Mouse (Mus musculus): ENCODE data around the gene Tpsb2. TPM values are rescaled to one million over a fixed set of nuclear protein-coding genes. Genes with fewer than 3 reads are reported as not detected.

The Tpsb2 gene
- 0.26 TPM in 1 of 2 replicates, not detected in the other for polyA plus RNA-seq (2012; ENCODE audit: insufficient read depth, low replicate concordance)

GRCm38 (mm10) chr17:25366005-25366404, at the start of gene Tpsb2:
Gene Tpsb2, plus strand, starts transcription at chr17:25366305.
- Histone ChIP-seq H3K27me3 (replicated peaks) (peaks cover 57% of the 10 kb centered on the region), H3K36me3 (replicated peaks; ENCODE audit: low read length) (no peaks in the 10 kb centered on the region), H3K4me1 (no peaks in the 10 kb centered on the region), H3K9me3 (no peaks in the 10 kb centered on the region), H3K4me3 (replicated peaks) (no peak within 1 kb of the TSS)
- TF ChIP-seq GATA1 (IDR thresholded peaks at IDR 0.05; ENCODE audit: borderline replicate concordance, low read length) (no peak), FLI1 (IDR thresholded peaks at IDR 0.05; ENCODE audit: low read length) (no peak)

- no peak for TF ChIP-seq GATA1 (IDR thresholded peaks at IDR 0.05; ENCODE audit: borderline replicate concordance, low read length)
- TF ChIP-seq FLI1 (IDR thresholded peaks at IDR 0.05; ENCODE audit: low read length) = no peak
- Histone ChIP-seq H3K27me3 (replicated peaks) (peaks cover 73% of the 10 kb centered on the region), H3K9me3 (no peaks in the 10 kb centered on the region), H3K36me3 (replicated peaks; ENCODE audit: low read length) (no peaks in the 10 kb centered on the region), H3K4me3 (replicated peaks) (no peak within 1 kb of the TSS), H3K4me1 (no peaks in the 10 kb centered on the region)
Observed at GRCm38 (mm10) chr17:25318354-25318753, 47.8 kb upstream of the Tpsb2 start, which contains the start of gene Prss29. Gene Prss29, plus strand, starts transcription at chr17:25318654.

GRCm38 (mm10) chr17:25320819-25321218, 45.3 kb upstream of the Tpsb2 start:
- H3K4me1 ChIP-seq = no peaks in the 10 kb centered on the region
- peaks cover 65% of the 10 kb centered on the region for H3K27me3 ChIP-seq (replicated peaks)
- no peaks in the 10 kb centered on the region for H3K9me3 ChIP-seq
- no peak for TF ChIP-seq GATA1 (IDR thresholded peaks at IDR 0.05; ENCODE audit: borderline replicate concordance, low read length)
- no peak for TF ChIP-seq FLI1 (IDR thresholded peaks at IDR 0.05; ENCODE audit: low read length)
- H3K4me3 ChIP-seq (replicated peaks) = no peak overlapping the region
- H3K36me3 ChIP-seq (replicated peaks; ENCODE audit: low read length) = no peaks in the 10 kb centered on the region

GRCm38 (mm10) chr17:25322930-25323329, 43.2 kb upstream of the Tpsb2 start:
- no peak overlapping the region for H3K4me3 ChIP-seq (replicated peaks)
- no peaks in the 10 kb centered on the region for H3K36me3 ChIP-seq (replicated peaks; ENCODE audit: low read length)
- no peak for TF ChIP-seq GATA1 (IDR thresholded peaks at IDR 0.05; ENCODE audit: borderline replicate concordance, low read length)
- no peak for TF ChIP-seq FLI1 (IDR thresholded peaks at IDR 0.05; ENCODE audit: low read length)
- no peaks in the 10 kb centered on the region for H3K9me3 ChIP-seq
- no peaks in the 10 kb centered on the region for H3K4me1 ChIP-seq
- peaks cover 56% of the 10 kb centered on the region for H3K27me3 ChIP-seq (replicated peaks)

- H3K36me3 ChIP-seq (replicated peaks; ENCODE audit: low read length) = no peaks in the 10 kb centered on the region
- peaks cover 78% of the 10 kb centered on the region for H3K27me3 ChIP-seq (replicated peaks)
- no peak overlapping the region for H3K4me3 ChIP-seq (replicated peaks)
- TF ChIP-seq FLI1 (IDR thresholded peaks at IDR 0.05; ENCODE audit: low read length) (no peak), GATA1 (IDR thresholded peaks at IDR 0.05; ENCODE audit: borderline replicate concordance, low read length) (no peak)
- no peaks in the 10 kb centered on the region; the same call in 1 of the 2 replicates for H3K4me1 ChIP-seq
- peaks cover 3% of the 10 kb centered on the region; the same call in 1 of the 2 replicates for H3K9me3 ChIP-seq
Observed at GRCm38 (mm10) chr17:25332321-25332720, 33.8 kb upstream of the Tpsb2 start.

- H3K9me3 ChIP-seq = peaks cover 20% of the 10 kb centered on the region
- TF ChIP-seq GATA1 (IDR thresholded peaks at IDR 0.05; ENCODE audit: borderline replicate concordance, low read length) = no peak
- no peak for TF ChIP-seq FLI1 (IDR thresholded peaks at IDR 0.05; ENCODE audit: low read length)
- no peaks in the 10 kb centered on the region; the same call in 1 of the 2 replicates for H3K4me1 ChIP-seq
- H3K36me3 ChIP-seq (replicated peaks; ENCODE audit: low read length) = no peaks in the 10 kb centered on the region
- H3K4me3 ChIP-seq (replicated peaks) = no peak overlapping the region
- peaks cover 78% of the 10 kb centered on the region for H3K27me3 ChIP-seq (replicated peaks)
Observed at GRCm38 (mm10) chr17:25333943-25334342, 32.2 kb upstream of the Tpsb2 start.

- peaks cover 28% of the 10 kb centered on the region for H3K9me3 ChIP-seq
- no peaks in the 10 kb centered on the region for H3K36me3 ChIP-seq (replicated peaks; ENCODE audit: low read length)
- H3K4me1 ChIP-seq = no peaks in the 10 kb centered on the region
- TF ChIP-seq FLI1 (IDR thresholded peaks at IDR 0.05; ENCODE audit: low read length) (no peak), GATA1 (IDR thresholded peaks at IDR 0.05; ENCODE audit: borderline replicate concordance, low read length) (no peak)
- H3K27me3 ChIP-seq (replicated peaks) = peaks cover 57% of the 10 kb centered on the region
- H3K4me3 ChIP-seq (replicated peaks) = no peak overlapping the region
Observed at GRCm38 (mm10) chr17:25338218-25338617, 27.9 kb upstream of the Tpsb2 start.

- Histone ChIP-seq H3K36me3 (replicated peaks; ENCODE audit: low read length) (no peaks in the 10 kb centered on the region), H3K4me1 (no peaks in the 10 kb centered on the region), H3K4me3 (replicated peaks) (no peak overlapping the region), H3K9me3 (peaks cover 28% of the 10 kb centered on the region), H3K27me3 (replicated peaks) (peaks cover 56% of the 10 kb centered on the region)
- no peak for TF ChIP-seq FLI1 (IDR thresholded peaks at IDR 0.05; ENCODE audit: low read length)
- no peak for TF ChIP-seq GATA1 (IDR thresholded peaks at IDR 0.05; ENCODE audit: borderline replicate concordance, low read length)
Observed at GRCm38 (mm10) chr17:25340003-25340402, 26.1 kb upstream of the Tpsb2 start.

GRCm38 (mm10) chr17:25341490-25341889, 24.6 kb upstream of the Tpsb2 start:
- Histone ChIP-seq H3K36me3 (replicated peaks; ENCODE audit: low read length) (no peaks in the 10 kb centered on the region), H3K27me3 (replicated peaks) (peaks cover 59% of the 10 kb centered on the region), H3K4me3 (replicated peaks) (no peak overlapping the region), H3K4me1 (no peaks in the 10 kb centered on the region), H3K9me3 (peaks cover 28% of the 10 kb centered on the region)
- TF ChIP-seq FLI1 (IDR thresholded peaks at IDR 0.05; ENCODE audit: low read length) (no peak), GATA1 (IDR thresholded peaks at IDR 0.05; ENCODE audit: borderline replicate concordance, low read length) (no peak)

GRCm38 (mm10) chr17:25345462-25345861, 20.6 kb upstream of the Tpsb2 start, which contains the start of gene Tpsab1:
Gene Tpsab1, minus strand, starts transcription at chr17:25345562.
- Histone ChIP-seq H3K4me1 (no peaks in the 10 kb centered on the region), H3K27me3 (replicated peaks) (peaks cover 61% of the 10 kb centered on the region), H3K9me3 (no peaks in the 10 kb centered on the region), H3K4me3 (replicated peaks) (no peak within 1 kb of the TSS), H3K36me3 (replicated peaks; ENCODE audit: low read length) (no peaks in the 10 kb centered on the region)
- TF ChIP-seq FLI1 (IDR thresholded peaks at IDR 0.05; ENCODE audit: low read length) (no peak), GATA1 (IDR thresholded peaks at IDR 0.05; ENCODE audit: borderline replicate concordance, low read length) (no peak)

All from megakaryocyte, embryonic 14.5 days (primary cell).